Mouse (Mus musculus): ENCODE measurements around the gene Tmed9. TPM values are rescaled to one million over a fixed set of nuclear protein-coding genes. Genes with fewer than 3 reads are reported as not detected.
"Not testable (repeated sequence)": the region's sequence is repeated elsewhere in the genome, so short reads cannot be mapped to it uniquely, and the experiment has no call there.

The Tmed9 gene
- polyA plus RNA-seq, 1 experiment from 2014 or later: 133 TPM

DNA sequence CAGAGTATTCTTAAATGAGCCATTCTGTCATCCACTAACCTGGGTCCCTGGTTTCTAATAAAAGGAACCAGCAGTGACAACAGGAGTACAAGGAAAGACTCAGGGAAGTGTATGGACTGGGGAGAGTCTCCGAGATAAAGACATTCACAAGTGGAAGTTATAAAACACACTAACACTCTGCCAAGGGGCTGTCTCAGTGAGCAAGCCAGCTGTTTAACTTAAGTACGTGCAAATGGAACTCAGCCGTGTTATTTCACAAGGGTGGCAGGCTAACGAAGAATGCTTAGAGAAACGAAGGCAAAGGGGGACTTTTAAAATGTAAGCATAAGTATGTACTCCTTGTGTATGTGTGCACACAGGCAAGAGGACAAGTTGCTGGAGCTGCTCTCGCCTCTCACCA lies 16.0 kb upstream of the Tmed9 start:
- peaks cover 16% of the 10 kb centered on the region for H3K36me3 ChIP-seq (ENCODE audit: control insufficient read depth, insufficient read depth)
- 72% methylated on average over 6 of the region's 6 CpGs for whole genome bisulfite sequencing
- H3K4me1 ChIP-seq (replicated peaks; ENCODE audit: control insufficient read depth, insufficient read depth, low read length): no peaks in the 10 kb centered on the region
- no peak overlapping the region for H3K27ac ChIP-seq (ENCODE audit: low read length)
- no peak for ATAC-seq
- no peak overlapping the region for H3K4me3 ChIP-seq (replicated peaks; ENCODE audit: low read length)
- no peak overlapping the region for H3K4me2 ChIP-seq (ENCODE audit: low read length)
- no peaks in the 10 kb centered on the region for H3K27me3 ChIP-seq (replicated peaks; ENCODE audit: control insufficient read depth, insufficient read depth, low read length)
- H3K9me3 ChIP-seq (ENCODE audit: control insufficient read depth, low read length): no peaks in the 10 kb centered on the region
- no peak overlapping the region for H3K9ac ChIP-seq (replicated peaks; ENCODE audit: low read depth, low read length)

DNA sequence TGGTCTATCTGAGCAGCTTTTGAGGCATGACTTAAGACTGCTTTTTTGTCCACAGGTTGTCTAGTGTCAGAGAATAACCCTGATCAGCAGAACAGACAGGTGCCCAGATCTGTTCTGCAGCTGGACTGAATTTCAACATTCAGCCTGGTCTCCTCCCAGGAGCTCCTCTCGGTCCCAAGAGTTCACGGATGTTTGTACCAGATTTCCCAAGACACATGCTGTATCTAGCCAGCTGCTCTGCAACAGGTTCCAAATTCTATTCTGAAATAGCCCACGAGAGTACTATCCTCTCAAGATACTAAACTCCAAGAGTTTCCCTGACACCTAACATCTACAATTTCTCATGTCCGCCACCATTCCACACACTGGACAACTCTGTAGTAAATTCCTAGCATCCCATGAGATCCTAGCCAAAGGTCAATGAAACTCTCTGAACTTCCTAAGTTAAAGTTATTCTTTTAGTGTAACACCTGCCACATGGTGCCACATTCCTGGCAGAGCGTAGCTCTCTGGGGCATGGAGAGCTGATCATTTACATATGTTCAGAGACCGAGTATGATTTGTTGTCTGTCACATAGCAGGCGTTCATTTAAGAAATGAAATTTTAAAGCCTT lies 10.2 kb upstream of the Tmed9 start:
- Histone ChIP-seq H3K4me1 (replicated peaks; ENCODE audit: control insufficient read depth, insufficient read depth, low read length) (0 out of 2 replicates have a peak, but pooled peaks cover 12% of the 10 kb centered on the region), H3K9ac (replicated peaks; ENCODE audit: low read depth, low read length) (no peak overlapping the region), H3K27ac (ENCODE audit: low read length) (no peak overlapping the region), H3K27me3 (replicated peaks; ENCODE audit: control insufficient read depth, insufficient read depth, low read length) (no peaks in the 10 kb centered on the region), H3K4me2 (ENCODE audit: low read length) (no peak overlapping the region), H3K36me3 (ENCODE audit: control insufficient read depth, insufficient read depth) (no peaks in the 10 kb centered on the region), H3K4me3 (replicated peaks; ENCODE audit: low read length) (no peak overlapping the region), H3K9me3 (ENCODE audit: control insufficient read depth, low read length) (no peaks in the 10 kb centered on the region)
- WGBS: 85% methylated on average over 7 of the region's 7 CpGs
- ATAC-seq: no peak

DNA sequence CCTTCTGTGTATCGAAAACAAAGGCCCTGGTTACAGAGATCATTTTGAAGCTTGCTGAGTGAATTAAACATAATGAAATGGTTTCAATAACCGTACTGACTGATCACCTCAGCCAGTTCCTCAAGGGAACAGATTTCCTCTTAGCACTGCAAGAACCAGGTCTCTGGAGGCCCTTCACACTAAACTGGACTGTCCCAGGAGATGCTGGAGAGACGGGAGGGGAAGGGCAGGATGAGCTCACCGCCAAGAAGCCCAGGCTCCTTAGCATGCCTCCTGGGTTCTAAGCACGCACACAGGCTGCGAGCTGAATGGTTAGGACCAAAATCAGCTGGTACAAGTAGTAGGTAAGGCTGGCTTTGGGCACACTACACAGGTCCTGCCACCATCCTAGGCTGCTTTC lies 6.5 kb upstream of the Tmed9 start:
- Histone ChIP-seq H3K4me1 (replicated peaks; ENCODE audit: control insufficient read depth, insufficient read depth, low read length) (peaks cover 29% of the 10 kb centered on the region), H3K27me3 (replicated peaks; ENCODE audit: control insufficient read depth, insufficient read depth, low read length) (no peaks in the 10 kb centered on the region), H3K9me3 (ENCODE audit: control insufficient read depth, low read length) (no peaks in the 10 kb centered on the region), H3K4me3 (replicated peaks; ENCODE audit: low read length) (no peak overlapping the region), H3K9ac (replicated peaks; ENCODE audit: low read depth, low read length) (0 out of 2 replicates have a peak overlapping the region, but pooled peaks have one; percentile 12), H3K4me2 (ENCODE audit: low read length) (no peak overlapping the region), H3K36me3 (ENCODE audit: control insufficient read depth, insufficient read depth) (no peaks in the 10 kb centered on the region), H3K27ac (ENCODE audit: low read length) (no peak overlapping the region)
- ATAC-seq: no peak
- WGBS: 87% methylated on average over 6 of the region's 6 CpGs

DNA sequence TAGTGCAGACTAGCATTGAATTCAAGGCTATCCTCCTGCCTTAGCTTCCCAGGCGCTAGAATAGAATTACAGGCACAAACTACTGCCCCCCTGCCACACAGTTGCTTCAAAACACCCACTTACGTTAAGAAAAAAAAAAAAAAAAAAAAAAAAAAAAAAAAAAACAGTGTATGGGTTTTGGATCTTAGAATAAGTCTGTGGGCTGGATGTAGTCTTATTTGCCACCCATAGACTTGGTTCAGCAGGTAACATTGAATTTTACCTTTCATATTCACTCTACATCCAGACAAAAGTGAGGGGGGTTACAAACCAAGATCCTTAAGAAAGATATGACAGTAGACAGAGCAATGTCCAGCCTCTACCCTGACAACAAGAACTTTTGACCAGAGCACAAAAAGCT lies 5.6 kb upstream of the Tmed9 start:
- Histone ChIP-seq H3K4me3 (replicated peaks; ENCODE audit: low read length) (no peak overlapping the region), H3K4me1 (replicated peaks; ENCODE audit: control insufficient read depth, insufficient read depth, low read length) (peaks cover 32% of the 10 kb centered on the region), H3K27me3 (replicated peaks; ENCODE audit: control insufficient read depth, insufficient read depth, low read length) (no peaks in the 10 kb centered on the region), H3K9me3 (ENCODE audit: control insufficient read depth, low read length) (no peaks in the 10 kb centered on the region), H3K36me3 (ENCODE audit: control insufficient read depth, insufficient read depth) (no peaks in the 10 kb centered on the region), H3K27ac (ENCODE audit: low read length) (no peak overlapping the region), H3K9ac (replicated peaks; ENCODE audit: low read depth, low read length) (no peak overlapping the region), H3K4me2 (ENCODE audit: low read length) (no peak overlapping the region)
- 91% methylated on average over 2 of the region's 2 CpGs for WGBS
- ATAC-seq: no peak

DNA sequence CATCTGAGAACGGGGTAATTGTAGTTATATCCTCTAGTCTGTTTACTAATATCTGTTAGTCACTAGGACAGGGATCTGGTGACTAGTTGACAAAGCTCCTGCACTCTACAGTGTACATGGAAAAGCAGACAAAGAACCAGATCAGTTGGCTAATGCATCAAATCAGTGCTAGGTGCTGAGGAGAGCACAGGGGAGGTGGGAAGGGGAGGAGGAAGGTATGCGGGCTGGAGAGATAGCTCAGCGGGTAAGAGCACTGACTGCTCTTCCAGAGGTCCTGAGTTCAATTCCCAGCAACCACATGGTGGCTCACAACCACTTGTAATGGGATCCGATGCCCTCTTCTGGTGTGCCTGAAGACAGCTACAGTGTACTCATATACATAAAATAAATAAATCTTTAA lies 5.0 kb upstream of the Tmed9 start:
- H3K4me1 ChIP-seq (replicated peaks; ENCODE audit: control insufficient read depth, insufficient read depth, low read length): peaks cover 32% of the 10 kb centered on the region
- H3K27ac ChIP-seq (ENCODE audit: low read length); H3K4me2 ChIP-seq (ENCODE audit: low read length); H3K9ac ChIP-seq (replicated peaks; ENCODE audit: low read depth, low read length); H3K36me3 ChIP-seq (ENCODE audit: control insufficient read depth, insufficient read depth); H3K9me3 ChIP-seq (ENCODE audit: control insufficient read depth, low read length); H3K27me3 ChIP-seq (replicated peaks; ENCODE audit: control insufficient read depth, insufficient read depth, low read length); ATAC-seq; H3K4me3 ChIP-seq (replicated peaks; ENCODE audit: low read length): not testable (repeated sequence)
- 83% methylated on average over 4 of the region's 4 CpGs for WGBS

DNA sequence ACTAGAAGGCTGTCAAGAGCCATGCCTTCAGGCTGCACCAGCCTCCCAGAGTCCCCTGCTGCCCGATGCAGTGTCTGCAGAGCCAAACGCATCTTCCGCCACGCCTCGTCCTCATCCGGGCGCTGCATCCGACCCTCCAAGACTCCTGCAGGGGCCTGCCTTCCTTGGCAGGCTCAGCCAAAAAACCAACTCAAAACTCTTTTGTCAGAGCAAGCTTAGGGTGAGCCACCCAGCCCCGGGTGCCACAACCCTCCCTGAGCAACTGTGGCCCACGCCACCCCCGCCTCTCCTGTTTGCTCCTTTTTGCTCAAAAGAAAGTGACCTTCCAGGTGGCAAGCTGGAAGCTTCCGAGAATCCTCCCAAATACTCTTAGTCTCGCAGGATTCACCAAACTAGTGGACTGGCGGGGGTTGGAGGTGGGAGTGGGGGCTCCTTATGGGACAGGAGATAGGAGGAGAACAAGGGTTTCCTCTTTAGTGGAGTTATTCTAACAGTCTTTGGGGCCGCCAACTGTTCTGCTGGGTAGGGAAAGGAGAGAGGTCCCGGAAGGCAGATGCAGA lies 3.7 kb upstream of the Tmed9 start:
- peak overlapping the region; percentile 94 for H3K4me3 ChIP-seq (replicated peaks; ENCODE audit: low read length)
- WGBS: under 1% methylated on average over 16 of the region's 16 CpGs
- H3K4me2 ChIP-seq (ENCODE audit: low read length): peak overlapping the region; percentile 93
- H3K36me3 ChIP-seq (ENCODE audit: control insufficient read depth, insufficient read depth): no peaks in the 10 kb centered on the region
- peak overlapping the region; percentile 24 for H3K27ac ChIP-seq (ENCODE audit: low read length)
- peak overlapping the region; percentile 99 for H3K9ac ChIP-seq (replicated peaks; ENCODE audit: low read depth, low read length)
- no peaks in the 10 kb centered on the region for H3K27me3 ChIP-seq (replicated peaks; ENCODE audit: control insufficient read depth, insufficient read depth, low read length)
- peaks cover 32% of the 10 kb centered on the region for H3K4me1 ChIP-seq (replicated peaks; ENCODE audit: control insufficient read depth, insufficient read depth, low read length)
- ATAC-seq: peak; percentile 21; the same call in 1 of the 2 replicates
- H3K9me3 ChIP-seq (ENCODE audit: control insufficient read depth, low read length): no peaks in the 10 kb centered on the region

DNA sequence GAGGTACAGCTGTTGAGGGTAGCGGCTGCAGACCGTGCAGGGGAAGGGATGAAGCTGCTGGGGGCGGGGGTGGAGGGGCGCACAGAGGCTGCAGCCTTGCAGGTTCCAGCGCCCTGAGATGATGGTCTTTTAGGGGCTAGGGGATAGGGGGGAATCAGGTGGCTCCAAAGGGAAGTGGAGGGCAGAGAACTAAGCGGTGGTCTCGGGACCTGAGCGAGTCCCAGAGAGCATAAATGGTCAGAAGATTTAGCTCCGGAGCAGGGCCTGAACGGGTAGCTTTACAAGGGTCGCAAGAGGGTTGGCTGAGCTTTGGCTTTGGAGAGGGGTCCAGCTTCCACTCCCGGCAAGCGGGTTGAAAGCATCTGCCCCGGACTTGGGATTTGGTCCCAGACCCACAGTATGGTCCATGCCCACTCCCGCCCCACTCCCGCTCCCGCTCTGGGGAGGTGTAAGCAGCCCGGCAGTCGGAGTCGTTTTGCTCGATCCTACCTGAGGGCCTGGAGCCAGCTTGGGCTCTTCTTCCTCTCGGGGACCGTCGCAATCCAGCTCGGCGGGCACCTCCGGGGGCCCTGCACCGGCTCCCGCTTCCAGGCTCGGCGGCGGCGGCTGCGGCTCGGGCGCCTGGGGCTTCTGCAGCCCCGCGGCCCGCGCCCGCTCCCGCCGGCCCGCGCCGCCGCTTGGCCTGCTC lies 3.1 kb upstream of the Tmed9 start:
- Histone ChIP-seq H3K9me3 (ENCODE audit: control insufficient read depth, low read length) (no peaks in the 10 kb centered on the region), H3K36me3 (ENCODE audit: control insufficient read depth, insufficient read depth) (no peaks in the 10 kb centered on the region), H3K4me1 (replicated peaks; ENCODE audit: control insufficient read depth, insufficient read depth, low read length) (peaks cover 32% of the 10 kb centered on the region), H3K27me3 (replicated peaks; ENCODE audit: control insufficient read depth, insufficient read depth, low read length) (no peaks in the 10 kb centered on the region), H3K4me2 (ENCODE audit: low read length) (peak overlapping the region; percentile 93), H3K4me3 (replicated peaks; ENCODE audit: low read length) (peak overlapping the region; percentile 94), H3K9ac (replicated peaks; ENCODE audit: low read depth, low read length) (peak overlapping the region; percentile 99), H3K27ac (ENCODE audit: low read length) (peak overlapping the region; percentile 92)
- ATAC-seq: peak; percentile 70
- WGBS: under 1% methylated on average over 36 of the region's 47 CpGs

DNA sequence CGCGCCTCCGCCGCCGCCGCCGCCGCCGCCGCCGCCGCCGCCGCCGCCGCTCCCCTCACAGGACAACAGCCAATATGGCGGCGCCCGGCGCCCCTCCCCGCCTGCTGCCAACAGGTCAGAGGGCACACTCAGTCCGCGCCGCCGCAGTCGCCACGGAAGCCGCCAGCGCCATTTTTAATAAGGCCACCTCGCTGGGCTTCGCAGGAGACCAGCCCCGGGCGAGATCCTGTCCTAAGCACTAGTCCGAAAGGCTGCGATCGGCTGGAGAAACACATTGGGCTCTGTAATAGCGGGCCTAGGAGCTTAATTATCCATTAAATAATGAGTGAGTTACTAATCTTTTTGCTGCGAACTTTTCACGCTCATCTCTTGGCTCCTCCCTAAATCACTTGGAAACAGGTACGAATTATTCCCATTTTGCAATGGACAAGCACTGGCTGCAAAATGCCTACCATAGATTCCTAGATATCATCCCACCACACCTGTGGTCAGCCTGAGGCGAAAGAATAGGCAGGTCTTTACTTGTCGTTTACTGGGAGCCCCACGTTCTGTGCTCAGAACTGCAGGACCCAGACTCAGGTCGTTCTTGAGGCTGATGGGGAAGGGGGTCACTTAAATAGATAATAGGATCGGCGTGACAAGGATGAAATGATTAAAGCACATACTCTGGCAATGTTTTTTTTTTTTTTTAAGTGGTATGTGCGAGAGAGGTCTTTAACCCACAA lies 2.3 kb upstream of the Tmed9 start, which contains the start of gene Fam193b:
Gene Fam193b, minus strand, starts transcription at position 94 of the 725 bp plus-strand sequence.
- H3K9ac ChIP-seq (replicated peaks; ENCODE audit: low read depth, low read length): peak within 1 kb of the TSS; percentile 99
- H3K36me3 ChIP-seq (ENCODE audit: control insufficient read depth, insufficient read depth): no peaks in the 10 kb centered on the region
- no peaks in the 10 kb centered on the region for H3K9me3 ChIP-seq (ENCODE audit: control insufficient read depth, low read length)
- no peaks in the 10 kb centered on the region for H3K27me3 ChIP-seq (replicated peaks; ENCODE audit: control insufficient read depth, insufficient read depth, low read length)
- H3K4me1 ChIP-seq (replicated peaks; ENCODE audit: control insufficient read depth, insufficient read depth, low read length): peaks cover 32% of the 10 kb centered on the region
- peak within 1 kb of the TSS; percentile 92 for H3K27ac ChIP-seq (ENCODE audit: low read length)
- H3K4me3 ChIP-seq (replicated peaks; ENCODE audit: low read length): peak within 1 kb of the TSS; percentile 94
- 2% methylated on average over 47 of the region's 47 CpGs for WGBS
- peak within 1 kb of the TSS; percentile 93 for H3K4me2 ChIP-seq (ENCODE audit: low read length)
- ATAC-seq: peak; percentile 87

DNA sequence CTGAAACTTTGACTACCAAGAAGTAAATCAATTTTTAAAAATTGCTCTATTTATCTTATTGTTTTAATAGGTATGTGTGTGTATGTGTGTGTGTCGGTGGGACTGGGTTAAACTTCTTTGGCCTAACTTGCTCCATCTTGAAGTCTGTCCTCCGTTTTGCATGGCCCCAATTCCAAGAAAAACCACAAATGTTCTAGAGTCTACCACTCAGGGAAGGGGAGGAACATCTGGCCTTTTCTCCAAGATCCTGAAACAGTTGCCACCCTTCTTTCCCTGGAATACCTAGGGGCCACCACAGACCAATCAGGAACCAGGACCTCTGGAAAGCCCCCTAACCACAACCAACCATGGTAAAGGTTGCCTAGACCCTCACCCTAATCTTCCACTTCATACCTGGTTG lies 1.6 kb upstream of the Tmed9 start:
- peaks cover 30% of the 10 kb centered on the region for H3K4me1 ChIP-seq (replicated peaks; ENCODE audit: control insufficient read depth, insufficient read depth, low read length)
- H3K27me3 ChIP-seq (replicated peaks; ENCODE audit: control insufficient read depth, insufficient read depth, low read length): no peaks in the 10 kb centered on the region
- no peaks in the 10 kb centered on the region for H3K9me3 ChIP-seq (ENCODE audit: control insufficient read depth, low read length)
- WGBS: 77% methylated on average over 2 of the region's 2 CpGs
- H3K27ac ChIP-seq (ENCODE audit: low read length): no peak overlapping the region
- H3K4me3 ChIP-seq (replicated peaks; ENCODE audit: low read length): no peak overlapping the region
- H3K9ac ChIP-seq (replicated peaks; ENCODE audit: low read depth, low read length): no peak overlapping the region
- H3K36me3 ChIP-seq (ENCODE audit: control insufficient read depth, insufficient read depth): no peaks in the 10 kb centered on the region
- no peak for ATAC-seq
- no peak overlapping the region; the same call in 1 of the 2 replicates for H3K4me2 ChIP-seq (ENCODE audit: low read length)

All from forebrain, embryonic 16.5 days (tissue).